Mouse (Mus musculus): Measurements from ENCODE around the gene Sdk1.

DNA sequence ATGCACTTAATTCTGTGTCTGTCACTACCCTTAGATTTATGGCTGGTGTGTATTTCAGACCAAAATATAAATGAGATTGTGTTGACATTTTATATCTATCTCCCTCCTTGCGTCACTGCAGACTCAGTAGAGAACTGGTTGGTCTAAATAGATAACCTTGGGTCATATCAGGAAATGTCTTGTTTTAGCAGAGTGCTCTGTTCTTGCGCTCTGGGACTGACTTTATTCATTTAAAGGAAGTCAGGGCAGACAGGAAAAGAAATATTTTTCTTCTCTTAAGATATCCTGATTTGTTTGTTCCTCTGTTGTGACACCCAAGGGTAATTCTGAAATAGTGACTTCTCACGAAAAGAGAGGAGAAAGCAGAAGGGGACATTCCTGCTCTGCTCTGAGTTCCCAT lies 669.2 kb downstream of the Sdk1 start:
- TF ChIP-seq FLI1 (IDR thresholded peaks at IDR 0.05; ENCODE audit: low read length) (no peak), GATA1 (IDR thresholded peaks at IDR 0.05; ENCODE audit: borderline replicate concordance, low read length) (no peak)

Measured in megakaryocyte, embryonic 14.5 days (primary cell).